Mouse (Mus musculus) midbrain, embryonic 11.5 days (tissue): Measurements from ENCODE around the gene Mamstr. TPM values are rescaled to one million over a fixed set of nuclear protein-coding genes. Genes with fewer than 3 reads are reported as not detected.

Experiments
- ATAC-seq: fragments of 200-750 bp; cut with Nextera tagmentation; 2 replicates; pipeline ENCODE4 v1.8.0; 2017; ENCODE audit warnings: moderate TSS enrichment, moderate library complexity; ENCODE audit not compliant: low FRiP score
- DNase-seq: peaks from one replicate; pipeline ENCODE4 v3.0.0; 2015; ENCODE audit warnings: low spot score; ENCODE audit errors: missing footprints
- H3K27ac ChIP-seq: fragments of 300-500 bp; sonication (generic); 2 replicates; pipeline ENCODE4 v1.5.1; 2014; ENCODE audit warnings: low read depth, low read length
- H3K27me3 ChIP-seq: fragments of 300-500 bp; sonication (generic); 2 replicates; pipeline ENCODE4 v1.6.1; 2014; ENCODE audit warnings: mild to moderate bottlenecking, low read length, moderate library complexity, mixed read lengths; ENCODE audit not compliant: control insufficient read depth, insufficient read depth
- H3K36me3 ChIP-seq: fragments of 300-500 bp; sonication (generic); 2 replicates; pipeline ENCODE4 v1.6.1; 2014; ENCODE audit warnings: mild to moderate bottlenecking, low read length, moderate library complexity, mixed read lengths; ENCODE audit not compliant: control insufficient read depth, insufficient read depth
- H3K4me1 ChIP-seq: fragments of 300-500 bp; sonication (generic); 2 replicates; pipeline ENCODE4 v1.6.1; 2014; ENCODE audit warnings: low read length; ENCODE audit not compliant: control insufficient read depth, insufficient read depth
- H3K4me2 ChIP-seq: fragments of 300-500 bp; sonication (generic); 2 replicates; pipeline ENCODE4 v1.6.1; 2014; ENCODE audit warnings: mild to moderate bottlenecking, moderate library complexity
- H3K4me3 ChIP-seq: fragments of 300-500 bp; sonication (generic); 2 replicates; pipeline ENCODE4 v1.5.1; 2014; ENCODE audit warnings: low read depth, low read length
- H3K9ac ChIP-seq: fragments of 300-500 bp; sonication (generic); 2 replicates; pipeline ENCODE4 v1.6.1; 2014; ENCODE audit warnings: low read length
- H3K9me3 ChIP-seq: fragments of 300-500 bp; sonication (generic); 2 replicates; pipeline ENCODE4 v1.6.1; 2016; ENCODE audit warnings: low read length; ENCODE audit not compliant: control insufficient read depth
- WGBS: fragments of 180-500 bp; shearing (Covaris S2); extraction: QIAGEN DNeasy Blood & Tissue Kit; methylation state at CpG from one replicate; pipeline ENCODE4 v1.1.7; 2014; 5-methylcytosine and 5-hydroxymethylcytosine counted together
- polyA plus RNA-seq: library from polyadenylated mRNA; unstranded; fragments of >200 nt; fragmentation: Nextera tagmentation; extraction: Ambion mirVana; gene quantifications from 2 replicates; pipeline ENCODE4 v1.2.1, GENCODE M21; 2014

The Mamstr gene
- polyA plus RNA-seq, 1 experiment from 2014 or later, result 2.1 TPM

GRCm38 (mm10) chr7:45692364-45692763 lies 52.6 kb downstream of the Mamstr start:
- Histone ChIP-seq H3K36me3 (no peaks in the 10 kb centered on the region), H3K4me2 (no peak overlapping the region), H3K4me3 (no peak overlapping the region), H3K4me1 (0 out of 2 replicates have a peak, but pooled peaks cover 2% of the 10 kb centered on the region), H3K27ac (no peak overlapping the region), H3K27me3 (no peaks in the 10 kb centered on the region), H3K9me3 (no peaks in the 10 kb centered on the region), H3K9ac (no peak overlapping the region)
- 77% methylated on average over 2 of the region's 2 CpGs for WGBS
- DNase-seq (no peak), ATAC-seq (no peak)

- H3K9ac ChIP-seq, result no peak within 1 kb of the TSS
- H3K36me3 ChIP-seq, result no peaks in the 10 kb centered on the region
- ATAC-seq (peak; percentile 33; the same call in 1 of the 2 replicates), DNase-seq (no peak)
- H3K27me3 ChIP-seq, result peaks cover 9% of the 10 kb centered on the region
- WGBS, result 88% methylated on average over 50 of the region's 50 CpGs
- peak within 1 kb of the TSS; percentile 14; the same call in 1 of the 2 replicates for H3K27ac ChIP-seq
- H3K4me2 ChIP-seq, result no peak within 1 kb of the TSS
- no peak within 1 kb of the TSS for H3K4me3 ChIP-seq
- H3K9me3 ChIP-seq, result no peaks in the 10 kb centered on the region
- 0 out of 2 replicates have a peak, but pooled peaks cover 2% of the 10 kb centered on the region for H3K4me1 ChIP-seq
Measured at GRCm38 (mm10) chr7:45693921-45694591, 54.3 kb downstream of the Mamstr start, which contains the start of gene Sec1. Sec1 (minus strand) TSS chr7:45694402.

GRCm38 (mm10) chr7:45695098-45695497 lies 55.3 kb downstream of the Mamstr start:
- no peak overlapping the region for H3K9ac ChIP-seq
- no peaks in the 10 kb centered on the region for H3K36me3 ChIP-seq
- peaks cover 5% of the 10 kb centered on the region for H3K4me1 ChIP-seq
- H3K9me3 ChIP-seq, result no peaks in the 10 kb centered on the region
- no peak overlapping the region for H3K4me2 ChIP-seq
- ATAC-seq, result peak; percentile 43; the same call in 1 of the 2 replicates
- DNase-seq, result no peak
- no peak overlapping the region for H3K4me3 ChIP-seq
- peaks cover 19% of the 10 kb centered on the region for H3K27me3 ChIP-seq
- peak overlapping the region; percentile 14; the same call in 1 of the 2 replicates for H3K27ac ChIP-seq
- WGBS, result 27% methylated on average over 6 of the region's 6 CpGs

Other genes with a start within 250 kb of the Mamstr start
- 62.0 and 70.9 TPM in 2 replicates for gene Snrnp70, start 244.2 kb upstream of the Mamstr start, polyA plus RNA-seq
- gene Kcna7, start 234.3 kb upstream of the Mamstr start, polyA plus RNA-seq, result not detected in 2 replicates
- 0.23 and 0.44 TPM in 2 replicates for gene Ntf5, start 226.3 kb upstream of the Mamstr start, polyA plus RNA-seq
- not detected in 2 replicates for gene Lhb, start 219.2 kb upstream of the Mamstr start, polyA plus RNA-seq
- 26.5 and 26.8 TPM in 2 replicates for gene Gys1, start 205.1 kb upstream of the Mamstr start, polyA plus RNA-seq
- gene Ruvbl2, start 201.9 kb upstream of the Mamstr start, polyA plus RNA-seq, result 168 and 171 TPM in 2 replicates
- 5,242 and 5,528 TPM in 2 replicates for gene Ftl1, start 180.1 kb upstream of the Mamstr start, polyA plus RNA-seq
- gene Bax, start 173.1 kb upstream of the Mamstr start, polyA plus RNA-seq, result 169 and 201 TPM in 2 replicates
- 0.15 TPM in 1 of 2 replicates, not detected in the other for gene Tulp2, start 158.1 kb upstream of the Mamstr start, polyA plus RNA-seq
- not detected in 2 replicates for gene Gm45808, start 153.2 kb upstream of the Mamstr start, polyA plus RNA-seq
- 3.2 and 3.9 TPM in 2 replicates for gene Dhdh, start 151.2 kb upstream of the Mamstr start, polyA plus RNA-seq
- gene Nucb1, start 129.6 kb upstream of the Mamstr start, polyA plus RNA-seq, result 83.7 and 84.8 TPM in 2 replicates
- gene Ppp1r15a, start 113.7 kb upstream of the Mamstr start, polyA plus RNA-seq, result 16.3 and 17.1 TPM in 2 replicates
- 0.08 and 0.26 TPM in 2 replicates for gene Plekha4, start 113.6 kb upstream of the Mamstr start, polyA plus RNA-seq
- 0.10 and 0.12 TPM in 2 replicates for gene Hsd17b14, start 85.1 kb upstream of the Mamstr start, polyA plus RNA-seq
- 22.5 and 24.7 TPM in 2 replicates for gene Bcat2, start 69.8 kb upstream of the Mamstr start, polyA plus RNA-seq
- not detected in 2 replicates for gene Fgf21, start 24.5 kb upstream of the Mamstr start, polyA plus RNA-seq
- not detected in 2 replicates for gene Fut1, start 22.7 kb upstream of the Mamstr start, polyA plus RNA-seq
- 0.10 and 0.29 TPM in 2 replicates for gene Izumo1, start 18.2 kb upstream of the Mamstr start, polyA plus RNA-seq
- 4.0 and 4.7 TPM in 2 replicates for gene Rasip1, start 12.5 kb upstream of the Mamstr start, polyA plus RNA-seq
- gene Fut2, start 26.4 kb downstream of the Mamstr start, polyA plus RNA-seq, result not detected in 2 replicates
- 0.21 TPM in 1 of 2 replicates, not detected in the other for gene Ntn5, start 44.0 kb downstream of the Mamstr start, polyA plus RNA-seq
- gene Sec1, start 54.4 kb downstream of the Mamstr start, polyA plus RNA-seq, result 0.19 and 0.36 TPM in 2 replicates
- 3.3 and 6.3 TPM in 2 replicates for gene Car11, start 59.9 kb downstream of the Mamstr start, polyA plus RNA-seq
- 2.2 and 3.5 TPM in 2 replicates for gene Dbp, start 65.1 kb downstream of the Mamstr start, polyA plus RNA-seq
- gene Rpl18, start 75.5 kb downstream of the Mamstr start, polyA plus RNA-seq, result 878 and 933 TPM in 2 replicates
- gene Sphk2, start 78.0 kb downstream of the Mamstr start, polyA plus RNA-seq, result 11.8 and 14.9 TPM in 2 replicates
- 0.57 and 1.4 TPM in 2 replicates for gene Fam83e, start 81.2 kb downstream of the Mamstr start, polyA plus RNA-seq
- not detected in 2 replicates for gene Spaca4, start 85.8 kb downstream of the Mamstr start, polyA plus RNA-seq
- 4.6 and 4.8 TPM in 2 replicates for gene Lmtk3, start 143.8 kb downstream of the Mamstr start, polyA plus RNA-seq
- 1.5 and 2.4 TPM in 2 replicates for gene Sult2b1, start 144.7 kb downstream of the Mamstr start, polyA plus RNA-seq
- gene Cyth2, start 174.6 kb downstream of the Mamstr start, polyA plus RNA-seq, result 224 and 225 TPM in 2 replicates
- gene Kcnj14, start 184.8 kb downstream of the Mamstr start, polyA plus RNA-seq, result 0.69 and 0.75 TPM in 2 replicates
- 64.0 and 67.9 TPM in 2 replicates for gene Grwd1, start 191.0 kb downstream of the Mamstr start, polyA plus RNA-seq
- 76.7 and 84.0 TPM in 2 replicates for gene Kdelr1, start 232.8 kb downstream of the Mamstr start, polyA plus RNA-seq
- 0.14 and 0.17 TPM in 2 replicates for gene Grin2d, start 238.4 kb downstream of the Mamstr start, polyA plus RNA-seq